Mouse (Mus musculus) CH12.LX (cell line): ENCODE data around the gene Gm20388. TPM values are rescaled to one million over a fixed set of nuclear protein-coding genes. Genes with fewer than 3 reads are reported as not detected.

Experiments used
- DNase-seq: peaks from one replicate; pipeline ENCODE4 v3.0.0-alpha.2; 2013; ENCODE audit errors: extremely low read depth
- H3K27ac ChIP-seq: 2 replicates; pipeline ENCODE4 v1.5.1; 2012; ENCODE audit warnings: low read depth, mild to moderate bottlenecking, control low read depth, moderate library complexity; ENCODE audit not compliant: insufficient read depth
- H3K27me3 ChIP-seq: replicated peaks from 2 replicates; pipeline ENCODE3; 2012; ENCODE audit warnings: inconsistent platforms
- H3K36me3 ChIP-seq, 2 experiments: replicated peaks in 1 of 2; 2 replicates each; pipeline versions ENCODE3 to v1.6.1; 2012; ENCODE audit warnings: inconsistent platforms in 1 of 2, low read length in 1 of 2, mild to moderate bottlenecking in 1 of 2, mixed read lengths in 1 of 2, moderate library complexity in 1 of 2; ENCODE audit not compliant: control insufficient read depth in 1 of 2, insufficient read depth in 1 of 2
- H3K4me1 ChIP-seq, 2 experiments: 2 replicates each; pipeline ENCODE4 v1.6.1; 2012; ENCODE audit warnings: inconsistent platforms in 1 of 2, moderate library complexity in 1 of 2; ENCODE audit not compliant: insufficient read depth in 2 of 2, control insufficient read depth in 1 of 2
- H3K4me2 ChIP-seq: 2 replicates; pipeline ENCODE4 v1.6.1; 2012; ENCODE audit warnings: low read depth, mild to moderate bottlenecking, control low read depth; ENCODE audit not compliant: poor library complexity, insufficient read depth, severe bottlenecking
- H3K4me3 ChIP-seq, 3 experiments: fragments of 150-350 bp in 1 of 3; sonication (generic) in 1 of 3; replicated peaks in 1 of 3; 2 replicates each; pipeline versions ENCODE3 to v1.5.1; 2011 to 2012; ENCODE audit warnings: low read depth in 2 of 3, low read length in 2 of 3, mild to moderate bottlenecking in 2 of 3, moderate library complexity in 2 of 3, control low read depth in 1 of 3, improper control_type of control experiment in 1 of 3, inconsistent platforms in 1 of 3, mixed read lengths in 1 of 3; ENCODE audit not compliant: poor library complexity in 1 of 3
- H3K79me2 ChIP-seq: replicated peaks from 2 replicates; pipeline ENCODE4 v1.6.1; 2012; ENCODE audit warnings: mild to moderate bottlenecking, moderate library complexity; ENCODE audit not compliant: control insufficient read depth, poor library complexity, insufficient read depth, severe bottlenecking; ENCODE audit errors: extremely low read depth
- H3K9ac ChIP-seq: 2 replicates; pipeline ENCODE4 v1.6.1; 2012; ENCODE audit warnings: low read depth, mild to moderate bottlenecking, control low read depth, moderate library complexity; ENCODE audit not compliant: insufficient read depth
- H3K9me3 ChIP-seq: replicated peaks from 2 replicates; pipeline ENCODE3; 2012; ENCODE audit warnings: low read length, inconsistent platforms, mixed read lengths
- CHD2 ChIP-seq: IDR thresholded peaks from 2 replicates; pipeline ENCODE4 v1.6.1; 2011; ENCODE audit warnings: low read length, improper control_type of control experiment
- E2F4 ChIP-seq: IDR thresholded peaks from 2 replicates; pipeline ENCODE4 v1.6.1; 2011; ENCODE audit warnings: low read depth, low read length, improper control_type of control experiment; ENCODE audit not compliant: insufficient replicate concordance
- ELF1 ChIP-seq: IDR thresholded peaks from 2 replicates; pipeline ENCODE4 v1.6.1; 2014; ENCODE audit warnings: low read depth, mild to moderate bottlenecking, inconsistent platforms, low read length, improper control_type of control experiment
- EP300 ChIP-seq: IDR thresholded peaks from 2 replicates; pipeline ENCODE4 v1.6.1; 2011; ENCODE audit warnings: low read length, improper control_type of control experiment
- ETS1 ChIP-seq: conservative IDR thresholded peaks from 2 replicates; pipeline ENCODE4 v1.6.1; 2012; ENCODE audit warnings: low read depth, mild to moderate bottlenecking, inconsistent platforms, low read length, improper control_type of control experiment, moderate library complexity
- GABPA ChIP-seq: IDR thresholded peaks from 2 replicates; pipeline ENCODE4 v1.6.1; 2012; ENCODE audit warnings: low read depth, low read length, improper control_type of control experiment, inconsistent platforms; ENCODE audit not compliant: insufficient replicate concordance
- HCFC1 ChIP-seq: IDR thresholded peaks from 2 replicates; pipeline ENCODE4 v1.6.1; 2012; ENCODE audit warnings: low read depth, mild to moderate bottlenecking, inconsistent platforms, low read length, improper control_type of control experiment
- IRF4 ChIP-seq: IDR thresholded peaks from 2 replicates; pipeline ENCODE4 v1.6.1; 2014; ENCODE audit warnings: low read depth, mild to moderate bottlenecking, inconsistent platforms, low read length, improper control_type of control experiment
- JUN ChIP-seq: IDR thresholded peaks from 2 replicates; pipeline ENCODE4 v1.6.1; 2011; ENCODE audit warnings: low read depth, mild to moderate bottlenecking, low read length, improper control_type of control experiment, moderate library complexity; ENCODE audit not compliant: insufficient read depth
- JUND ChIP-seq: conservative IDR thresholded peaks from 2 replicates; pipeline ENCODE4 v1.6.1; 2011; ENCODE audit warnings: low read depth, low read length, improper control_type of control experiment
- KAT2A ChIP-seq: IDR thresholded peaks from 2 replicates; pipeline ENCODE4 v1.6.1; 2012; ENCODE audit warnings: low read length, improper control_type of control experiment, inconsistent platforms; ENCODE audit not compliant: insufficient replicate concordance
- MAFK ChIP-seq: IDR thresholded peaks from 2 replicates; pipeline ENCODE4 v1.6.1; 2011; ENCODE audit warnings: low read length, improper control_type of control experiment; ENCODE audit not compliant: insufficient replicate concordance
- MAX ChIP-seq: IDR thresholded peaks from 2 replicates; pipeline ENCODE4 v1.6.1; 2011; ENCODE audit warnings: low read length, improper control_type of control experiment
- MAZ ChIP-seq: IDR thresholded peaks from 2 replicates; pipeline ENCODE4 v1.6.1; 2012; ENCODE audit warnings: low read depth, mild to moderate bottlenecking, inconsistent platforms, low read length, improper control_type of control experiment, moderate library complexity
- MEF2A ChIP-seq: IDR thresholded peaks from 2 replicates; pipeline ENCODE4 v1.6.1; 2014; ENCODE audit warnings: low read depth, mild to moderate bottlenecking, inconsistent platforms, low read length, improper control_type of control experiment, borderline replicate concordance
- MXI1 ChIP-seq: IDR thresholded peaks from 2 replicates; pipeline ENCODE4 v1.6.1; 2011; ENCODE audit warnings: mild to moderate bottlenecking, low read depth, low read length, improper control_type of control experiment
- MYC ChIP-seq: IDR thresholded peaks from 2 replicates; pipeline ENCODE4 v1.6.1; 2011; ENCODE audit warnings: low read depth, mild to moderate bottlenecking, improper control_type of control experiment, low read length
- NELFE ChIP-seq: IDR thresholded peaks from 2 replicates; pipeline ENCODE4 v1.6.1; 2011; ENCODE audit warnings: low read depth, low read length, improper control_type of control experiment
- NRF1 ChIP-seq: IDR thresholded peaks from 2 replicates; pipeline ENCODE4 v1.6.1; 2014; ENCODE audit warnings: low read depth, mild to moderate bottlenecking, inconsistent platforms, low read length, improper control_type of control experiment, moderate library complexity
- POLR2A ChIP-seq: IDR thresholded peaks from 2 replicates; pipeline ENCODE4 v1.6.1; 2011; ENCODE audit warnings: low read depth, mild to moderate bottlenecking, improper control_type of control experiment, low read length
- POLR2AphosphoS2 ChIP-seq: IDR thresholded peaks from 2 replicates; pipeline ENCODE4 v1.6.1; 2011; ENCODE audit warnings: low read depth, low read length, improper control_type of control experiment
- RCOR1 ChIP-seq: conservative IDR thresholded peaks from 2 replicates; pipeline ENCODE4 v1.6.1; 2012; ENCODE audit warnings: low read depth, mild to moderate bottlenecking, inconsistent platforms, low read length, improper control_type of control experiment
- SIN3A ChIP-seq: IDR thresholded peaks from 2 replicates; pipeline ENCODE4 v1.6.1; 2012; ENCODE audit warnings: low read length, improper control_type of control experiment, inconsistent platforms
- TCF12 ChIP-seq: IDR thresholded peaks from 2 replicates; pipeline ENCODE4 v1.6.1; 2014; ENCODE audit warnings: low read depth, mild to moderate bottlenecking, inconsistent platforms, low read length, improper control_type of control experiment
- UBTF ChIP-seq: IDR thresholded peaks from 2 replicates; pipeline ENCODE4 v1.6.1; 2012; ENCODE audit warnings: low read depth, mild to moderate bottlenecking, inconsistent platforms, low read length, improper control_type of control experiment, moderate library complexity
- USF1 ChIP-seq: IDR thresholded peaks from 2 replicates; pipeline ENCODE4 v1.6.1; 2014; ENCODE audit warnings: low read depth, mild to moderate bottlenecking, inconsistent platforms, low read length, improper control_type of control experiment
- USF2 ChIP-seq: conservative IDR thresholded peaks from 2 replicates; pipeline ENCODE4 v1.6.1; 2011; ENCODE audit warnings: low read depth, low read length, improper control_type of control experiment
- ZKSCAN1 ChIP-seq: IDR thresholded peaks from 2 replicates; pipeline ENCODE4 v1.6.1; 2012; ENCODE audit warnings: low read depth, inconsistent platforms, low read length, improper control_type of control experiment, borderline replicate concordance
- ZMIZ1 ChIP-seq: IDR thresholded peaks from 2 replicates; pipeline ENCODE4 v1.6.1; 2012; ENCODE audit warnings: low read depth, mild to moderate bottlenecking, inconsistent platforms, low read length, improper control_type of control experiment
- ZNF384 ChIP-seq: IDR thresholded peaks from 2 replicates; pipeline ENCODE4 v1.6.1; 2012; ENCODE audit warnings: low read depth, low read length, improper control_type of control experiment, inconsistent platforms
- dilution Hi-C: fragments of 300-500 bp; cut with MboI; formaldehyde crosslinking; loops from 2 replicates; pipeline ENCODE4 v1.14.3; 2020; ENCODE audit warnings: low sequenced_read_pairs; ENCODE audit not compliant: extremely low pct_unique_long_range_greater_than_20kb, extremely low pct_ligation_motif_present
- in situ Hi-C: fragments of 300-500 bp; cut with MboI; formaldehyde crosslinking; loops from 3 replicates; pipeline ENCODE4 v1.14.3; 2019; ENCODE audit warnings: low sequenced_read_pairs, low pct_ligation_motif_present, low pct_unique_long_range_greater_than_20kb, mixed read lengths
- polyA plus RNA-seq: library from polyadenylated mRNA; unstranded; fragments of >175 nt; gene quantifications from 2 replicates; pipeline ENCODE4 v1.2.1, GENCODE M21; 2012; ENCODE audit warnings: low read depth; ENCODE audit not compliant: insufficient read length
- total RNA-seq, 2 experiments: library from RNA; depleted of rRNA; stranded (reverse); fragments of 300-350 nt in 1 of 2; fragments of >200 nt in 1 of 2; gene quantifications; 2 replicates each; pipeline ENCODE4 v1.2.3; 2012 to 2014

Gene Gm20388
- total and polyA plus RNA-seq, 3 experiments, result 14.8 to 26.3 (median 22.2) TPM

DNA sequence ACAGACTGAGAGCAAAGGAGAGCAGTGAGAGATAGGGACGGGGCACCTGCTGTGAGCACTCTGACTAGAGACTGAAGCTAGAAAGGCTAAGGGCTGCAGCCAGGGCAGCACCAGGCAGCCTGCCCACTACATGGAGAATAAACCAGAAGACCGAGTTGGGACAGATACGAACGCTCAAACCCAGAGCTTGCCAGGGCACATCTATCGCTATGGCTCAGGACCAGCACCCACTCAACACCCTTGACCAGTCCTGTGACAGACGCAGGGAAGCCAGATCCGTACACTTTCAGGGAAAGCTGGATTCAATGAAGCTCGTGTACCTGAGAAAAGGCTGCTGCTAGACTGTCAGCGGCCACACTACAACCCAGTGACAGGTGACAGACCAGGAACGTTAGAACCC, 674.9 kb downstream of the Gm20388 start:
- no peak overlapping the region for H3K9ac ChIP-seq
- H3K79me2 ChIP-seq, result peaks cover 17% of the 10 kb centered on the region
- H3K36me3 ChIP-seq, result peaks cover 46 to 65% of the 10 kb centered on the region in 2 experiments
- H3K4me3 ChIP-seq, result no peak overlapping the region
- H3K9me3 ChIP-seq, result no peaks in the 10 kb centered on the region
- no peaks in the 10 kb centered on the region for H3K27me3 ChIP-seq
- no peak for DNase-seq
- no peak overlapping the region for H3K27ac ChIP-seq
- in situ Hi-C loops, result no loop called here
- no peak overlapping the region for H3K4me2 ChIP-seq
- H3K4me1 ChIP-seq, result peaks cover 3 to 16% of the 10 kb centered on the region in 2 experiments; a peak in 3 of 4 replicates
- TF ChIP-seq MXI1 (no peak), IRF4 (no peak), USF2 (no peak), RCOR1 (no peak), ZKSCAN1 (no peak), SIN3A (no peak), USF1 (no peak)
- dilution Hi-C loops, result no loop called here

DNA sequence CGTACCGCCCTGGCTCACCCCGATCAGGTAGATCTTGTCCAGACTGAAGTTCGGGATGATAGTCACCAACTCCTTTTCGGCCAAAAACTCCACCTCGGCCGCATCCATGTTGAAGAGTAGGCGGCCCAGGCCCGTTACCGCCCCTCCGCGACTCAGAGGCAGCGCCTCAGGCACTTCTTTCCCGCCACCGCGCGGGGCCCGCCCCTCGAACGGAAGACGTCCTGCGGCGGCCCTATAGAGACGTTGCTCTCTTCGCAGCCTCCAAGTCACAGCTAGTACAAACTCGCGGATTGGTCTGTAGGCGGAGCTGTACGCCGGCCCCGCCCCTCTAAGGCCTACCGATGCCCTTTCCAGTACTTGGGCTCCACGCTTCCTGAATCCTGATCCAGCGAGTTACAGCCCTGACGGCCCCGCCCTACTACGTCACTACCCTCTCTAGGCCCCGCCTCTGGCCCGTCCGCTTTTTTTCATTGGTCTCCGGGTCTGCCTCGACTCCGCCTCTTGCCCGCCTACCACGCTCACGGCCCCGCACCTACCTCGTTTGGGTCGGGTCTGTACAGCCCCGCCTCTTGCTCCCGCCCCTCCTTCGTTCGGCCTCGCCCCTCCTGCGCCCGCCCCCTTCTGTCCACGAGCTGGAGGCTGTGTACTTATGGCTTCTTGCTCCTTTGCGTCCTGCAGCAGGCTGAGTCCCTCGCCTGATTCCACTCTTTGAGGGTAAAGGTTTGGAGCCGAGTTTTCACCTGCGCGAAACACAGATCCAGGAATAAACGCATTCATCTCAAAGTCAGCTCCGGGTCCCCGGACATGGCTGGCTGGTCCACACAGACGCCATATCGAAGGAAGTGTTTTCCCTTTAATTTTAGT, 678.5 kb downstream of the Gm20388 start, which contains the start of gene Gins2:
Gins2 (minus strand) TSS at position 397 of the 864 bp plus-strand sequence.
- dilution Hi-C loops, result no loop called here
- H3K79me2 ChIP-seq, result peaks cover 17% of the 10 kb centered on the region
- peak within 1 kb of the TSS; percentile 90 for H3K9ac ChIP-seq
- H3K4me2 ChIP-seq, result peak within 1 kb of the TSS; percentile 82
- H3K4me3 ChIP-seq, result peak within 1 kb of the TSS; percentile 76 to 97 (median 85)
- in situ Hi-C loops, result no loop called here
- peaks cover 12% of the 10 kb centered on the region for H3K27me3 ChIP-seq
- H3K4me1 ChIP-seq, result peaks cover 3 to 16% of the 10 kb centered on the region in 2 experiments; a peak in 3 of 4 replicates
- peaks cover 23 to 35% of the 10 kb centered on the region in 2 experiments for H3K36me3 ChIP-seq
- DNase-seq, result peak; percentile 99
- peaks cover 1% of the 10 kb centered on the region for H3K9me3 ChIP-seq
- H3K27ac ChIP-seq, result peak within 1 kb of the TSS; percentile 5
- no peak for TF ChIP-seq EP300
- peak; percentile 98 for TF ChIP-seq E2F4
- peak; percentile 47; the same call in 1 of the 2 replicates for TF ChIP-seq NELFE
- no peak for TF ChIP-seq UBTF
- peak; percentile 70 for TF ChIP-seq MEF2A
- no peak for TF ChIP-seq JUND
- TF ChIP-seq MAFK, result no peak
- peak; percentile 74 for TF ChIP-seq POLR2A
- peak; percentile 43 for TF ChIP-seq NRF1
- TF ChIP-seq MAZ, result peak; percentile 36; the same call in 1 of the 2 replicates
- TF ChIP-seq ZMIZ1, result peak; percentile 25; the same call in 1 of the 2 replicates
- peak; percentile 73; the same call in 1 of the 2 replicates for TF ChIP-seq KAT2A
- 0 out of 2 replicates have a peak, but pooled peaks have one; percentile 5 for TF ChIP-seq IRF4
- no peak for TF ChIP-seq ETS1
- TF ChIP-seq POLR2AphosphoS2, result no peak
- peak; percentile 83 for TF ChIP-seq HCFC1
- peak; percentile 99 for TF ChIP-seq GABPA
- peak; percentile 45; the same call in 1 of the 2 replicates for TF ChIP-seq TCF12
- TF ChIP-seq ZNF384, result no peak
- peak; percentile 30; the same call in 1 of the 2 replicates for TF ChIP-seq MAX
- TF ChIP-seq SIN3A, result peak; percentile 85
- peak; percentile 76 for TF ChIP-seq CHD2
- no peak for TF ChIP-seq MYC
- TF ChIP-seq JUN, result no peak
- peak; percentile 95 for TF ChIP-seq ELF1
- TF ChIP-seq ZKSCAN1, result no peak
